Mouse (Mus musculus) retina, postnatal 7 days (tissue): Measurements from ENCODE around the gene Ace3.

Source experiments
- DNase-seq: peaks from one replicate; pipeline ENCODE4 v3.0.0-alpha.2; 2012; ENCODE audit warnings: low read depth, low spot score

The Ace3 gene

DNA sequence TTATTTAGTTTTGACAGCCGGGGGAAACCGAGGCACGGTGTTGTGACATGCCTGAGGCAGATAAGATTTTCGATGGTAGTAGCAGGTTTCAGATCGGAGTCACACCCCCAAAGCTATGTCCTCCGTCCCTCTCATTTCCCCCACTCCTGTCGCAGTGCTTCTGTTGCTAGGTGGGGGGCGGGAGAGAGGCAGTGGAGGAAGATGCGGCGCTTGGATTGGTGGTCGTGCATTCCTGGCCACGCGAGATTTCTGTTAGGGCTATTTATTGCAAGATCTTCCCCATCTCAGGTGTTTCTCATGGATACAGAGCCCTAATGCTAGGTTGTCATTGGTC is 42.9 kb downstream of the Ace3 start:
- DNase-seq, result peak; percentile 50

GRCm38 (mm10) chr11:106044349-106044748 is 49.9 kb downstream of the Ace3 start:
- DNase-seq, result no peak

DNA sequence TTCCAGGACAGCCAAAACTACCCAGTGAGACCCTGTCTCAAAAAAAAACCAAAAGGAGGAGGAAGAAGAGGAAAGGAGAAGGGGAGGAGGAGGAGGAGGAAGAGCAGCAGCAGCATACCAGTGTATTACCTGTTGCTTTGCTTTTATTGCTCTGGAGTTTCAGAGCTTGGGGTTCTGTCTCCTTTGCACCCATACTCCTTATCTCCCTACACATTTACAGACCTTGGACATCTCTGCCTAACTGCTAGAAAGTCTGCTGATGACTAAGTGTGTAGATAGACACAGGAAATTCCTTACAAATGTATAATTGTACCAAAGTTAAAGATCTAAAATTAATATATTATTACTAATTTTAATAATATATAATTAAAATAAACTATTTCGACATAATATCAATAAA is 50.8 kb downstream of the Ace3 start:
- DNase-seq, result no peak

DNA sequence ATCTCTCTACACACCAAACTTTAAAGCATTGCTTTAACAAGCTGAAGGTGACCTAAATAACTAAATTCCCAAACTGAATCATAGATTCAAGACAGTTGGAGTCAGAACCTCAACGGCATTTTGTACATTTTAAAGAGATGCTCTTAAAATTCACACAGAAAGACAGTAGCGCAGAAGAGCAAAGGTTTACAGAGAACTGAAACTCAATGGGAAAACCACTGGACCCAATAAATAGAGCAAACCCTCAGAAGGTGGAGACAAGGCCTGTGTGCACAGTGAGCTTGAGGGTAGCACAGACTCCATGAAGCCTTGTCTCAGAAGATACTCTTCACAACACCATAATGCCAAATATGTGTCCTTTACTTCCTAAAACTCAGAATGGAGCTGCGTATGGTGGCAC is 51.3 kb downstream of the Ace3 start:
- no peak for DNase-seq

- no peak for DNase-seq
These were observed 52.1 kb downstream of the Ace3 start for GRCm38 (mm10) chr11:106046584-106046983.

- no peak for DNase-seq
These were observed 59.4 kb downstream of the Ace3 start for GRCm38 (mm10) chr11:106053921-106054320.

DNA sequence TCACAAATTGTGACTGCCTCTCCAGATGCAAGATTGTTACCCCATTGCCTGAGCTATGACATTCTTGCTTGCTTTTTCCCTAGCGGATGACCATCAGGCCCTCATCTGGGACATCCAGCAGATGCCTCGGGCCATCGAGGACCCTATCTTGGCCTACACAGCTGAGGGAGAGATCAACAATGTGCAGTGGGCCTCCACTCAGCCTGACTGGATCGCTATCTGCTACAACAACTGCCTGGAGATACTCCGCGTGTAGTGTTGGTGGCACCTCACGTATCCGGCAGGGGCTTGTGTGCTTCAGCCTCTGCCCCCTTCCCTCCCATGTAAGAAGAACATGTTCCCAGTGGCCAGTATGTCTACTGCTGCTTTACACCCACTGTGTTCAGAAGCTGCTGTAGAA is 60.1 kb downstream of the Ace3 start:
- DNase-seq, result no peak
